Mouse (Mus musculus) intestine, postnatal 0 days (tissue): Measurements from ENCODE around the gene Stk35. TPM values are rescaled to one million over a fixed set of nuclear protein-coding genes. Genes with fewer than 3 reads are reported as not detected.

Source experiments
- ATAC-seq: fragments of 200-750 bp; cut with Nextera tagmentation; 2 replicates; pipeline ENCODE4 v1.8.0; 2017; ENCODE audit warnings: mild to moderate bottlenecking, moderate TSS enrichment, moderate library complexity
- H3K27ac ChIP-seq: fragments of 300-500 bp; sonication (generic); 2 replicates; pipeline ENCODE4 v1.5.1; 2014; ENCODE audit warnings: mild to moderate bottlenecking, low read depth, low read length, moderate library complexity
- H3K27me3 ChIP-seq: fragments of 300-500 bp; sonication (generic); replicated peaks from 2 replicates; pipeline ENCODE4 v1.6.1; 2014; ENCODE audit warnings: low read length, mixed read lengths; ENCODE audit not compliant: control insufficient read depth, insufficient read depth
- H3K36me3 ChIP-seq: fragments of 300-500 bp; sonication (generic); 2 replicates; pipeline ENCODE4 v1.6.1; 2014; ENCODE audit warnings: mild to moderate bottlenecking, moderate library complexity; ENCODE audit not compliant: control insufficient read depth, insufficient read depth
- H3K4me1 ChIP-seq: fragments of 300-500 bp; sonication (generic); replicated peaks from 2 replicates; pipeline ENCODE4 v1.6.1; 2014; ENCODE audit warnings: antibody characterized with exemption, low read length, mixed read lengths; ENCODE audit not compliant: control insufficient read depth, insufficient read depth
- H3K4me2 ChIP-seq: fragments of 300-500 bp; sonication (generic); replicated peaks from 2 replicates; pipeline ENCODE4 v1.6.1; 2014; ENCODE audit warnings: low read depth, mild to moderate bottlenecking, moderate library complexity
- H3K4me3 ChIP-seq: fragments of 300-500 bp; sonication (generic); 2 replicates; pipeline ENCODE4 v1.5.1; 2014; ENCODE audit warnings: low read depth, low read length
- H3K9ac ChIP-seq: fragments of 300-500 bp; sonication (generic); 2 replicates; pipeline ENCODE4 v1.6.1; 2014; ENCODE audit warnings: mild to moderate bottlenecking, low read depth, low read length
- H3K9me3 ChIP-seq: fragments of 300-500 bp; sonication (generic); 2 replicates; pipeline ENCODE4 v1.6.1; 2016; ENCODE audit warnings: mixed run types; ENCODE audit not compliant: control insufficient read depth
- CTCF ChIP-seq: sonication (generic); IDR thresholded peaks from 2 replicates; pipeline ENCODE4 v1.5.1; 2016; ENCODE audit warnings: low read depth, mild to moderate bottlenecking, control low read depth, antibody characterized with exemption, moderate library complexity
- WGBS: fragments of 180-500 bp; shearing (Covaris S2); extraction: QIAGEN DNeasy Blood & Tissue Kit; methylation state at CpG from one replicate; pipeline ENCODE4 v1.1.7; 2014; 5-methylcytosine and 5-hydroxymethylcytosine counted together
- polyA plus RNA-seq: library from polyadenylated mRNA; unstranded; fragments of >200 nt; fragmentation: Nextera tagmentation; extraction: Ambion mirVana; gene quantifications from 2 replicates; pipeline ENCODE4 v1.2.1, GENCODE M21; 2015

The Stk35 gene
- polyA plus RNA-seq, 1 experiment from 2014 or later = 5.0 TPM

DNA sequence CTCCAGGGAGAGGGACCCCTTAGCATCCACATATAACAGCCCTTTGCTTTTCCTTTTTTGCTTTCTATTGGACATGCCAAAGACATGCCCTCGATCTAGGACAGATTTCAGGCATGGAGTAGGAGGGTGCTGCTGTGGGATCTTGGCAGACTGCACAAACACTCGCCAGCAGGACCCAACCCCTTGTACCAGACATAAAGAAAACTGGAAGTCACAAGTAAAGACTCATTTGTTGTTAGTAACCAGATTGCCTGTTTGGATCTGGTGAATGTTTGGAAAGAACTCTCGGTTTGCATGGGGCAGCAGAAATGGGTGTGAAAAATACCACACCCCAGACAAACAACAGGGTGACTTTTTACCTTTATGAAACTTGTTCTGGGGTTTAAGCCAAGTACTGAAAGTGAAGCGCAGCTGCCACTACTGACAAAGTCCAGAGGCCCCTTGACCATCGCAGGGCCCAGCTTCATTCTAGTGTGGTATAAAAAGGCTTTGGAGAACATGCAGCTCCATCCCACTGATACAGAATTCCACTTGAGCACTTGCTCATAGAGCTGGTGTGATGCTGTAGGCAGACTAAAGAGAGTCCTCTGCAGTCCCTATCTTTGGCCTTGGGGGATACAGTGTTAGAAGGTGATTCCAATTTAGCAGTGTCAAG, 17.4 kb downstream of the Stk35 start:
- Histone ChIP-seq H3K36me3 (peaks cover 9% of the 10 kb centered on the region; the same call in 1 of the 2 replicates), H3K9ac (no peak overlapping the region), H3K9me3 (no peaks in the 10 kb centered on the region), H3K27me3 (no peaks in the 10 kb centered on the region), H3K4me1 (0 out of 2 replicates have a peak, but pooled peaks cover 6% of the 10 kb centered on the region), H3K27ac (no peak overlapping the region), H3K4me3 (no peak overlapping the region), H3K4me2 (no peak overlapping the region)
- TF ChIP-seq CTCF = no peak
- ATAC-seq = no peak
- WGBS = 61% methylated on average over 5 of the region's 5 CpGs

DNA sequence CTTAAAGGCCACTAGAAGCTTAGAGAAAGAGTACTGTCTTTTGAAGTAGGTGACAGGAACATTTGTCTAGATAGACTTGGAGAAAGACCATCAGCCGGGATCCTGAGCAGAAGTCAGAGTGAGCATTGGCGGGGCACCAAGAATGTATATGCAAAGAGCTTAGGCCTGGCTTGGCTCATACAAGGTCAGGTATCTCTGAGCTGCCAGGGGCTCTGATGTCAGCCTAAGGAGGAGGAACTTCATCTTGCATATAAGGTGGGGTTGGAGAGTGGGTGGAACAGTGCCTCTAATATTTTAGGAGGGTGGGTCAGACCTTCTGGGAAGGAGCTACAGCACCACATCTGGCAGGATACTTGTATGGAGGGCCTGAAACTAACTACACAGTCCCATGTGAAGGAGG, 18.6 kb downstream of the Stk35 start:
- Histone ChIP-seq H3K4me1 (0 out of 2 replicates have a peak, but pooled peaks cover 6% of the 10 kb centered on the region), H3K4me2 (no peak overlapping the region), H3K9me3 (no peaks in the 10 kb centered on the region), H3K27me3 (no peaks in the 10 kb centered on the region), H3K4me3 (no peak overlapping the region), H3K36me3 (peaks cover 9% of the 10 kb centered on the region; the same call in 1 of the 2 replicates), H3K27ac (0 out of 2 replicates have a peak overlapping the region, but pooled peaks have one; percentile 7), H3K9ac (no peak overlapping the region)
- no peak for ATAC-seq
- 65% methylated on average over 2 of the region's 2 CpGs for WGBS
- peak; percentile 10; the same call in 1 of the 2 replicates for TF ChIP-seq CTCF

DNA sequence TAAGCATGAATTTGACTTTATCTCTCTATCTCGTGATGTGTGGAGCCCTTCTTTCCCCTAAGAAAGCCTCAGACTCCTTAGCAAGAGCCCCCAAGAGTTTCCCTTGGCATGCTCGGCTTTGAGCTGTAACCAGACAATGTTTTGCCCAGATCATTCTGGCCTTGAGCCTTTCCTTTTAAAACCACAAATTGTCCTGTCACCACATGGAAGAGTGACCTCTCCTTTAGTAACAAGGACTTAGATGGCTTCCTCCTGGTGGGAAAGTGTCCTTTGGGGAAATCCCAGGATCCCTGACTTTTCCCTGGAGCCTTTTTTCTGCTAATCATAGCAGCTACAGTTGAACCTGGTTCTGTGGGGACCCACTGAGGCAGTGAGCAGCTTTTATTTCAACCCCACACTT, 19.2 kb downstream of the Stk35 start:
- Histone ChIP-seq H3K4me2 (no peak overlapping the region), H3K4me1 (0 out of 2 replicates have a peak, but pooled peaks cover 6% of the 10 kb centered on the region), H3K36me3 (peaks cover 9% of the 10 kb centered on the region; the same call in 1 of the 2 replicates), H3K27ac (peak overlapping the region; percentile 7; the same call in 1 of the 2 replicates), H3K27me3 (no peaks in the 10 kb centered on the region), H3K9ac (no peak overlapping the region), H3K9me3 (no peaks in the 10 kb centered on the region), H3K4me3 (no peak overlapping the region)
- no peak for ATAC-seq
- TF ChIP-seq CTCF = no peak
- 74% methylated on average over 2 of the region's 2 CpGs for WGBS

DNA sequence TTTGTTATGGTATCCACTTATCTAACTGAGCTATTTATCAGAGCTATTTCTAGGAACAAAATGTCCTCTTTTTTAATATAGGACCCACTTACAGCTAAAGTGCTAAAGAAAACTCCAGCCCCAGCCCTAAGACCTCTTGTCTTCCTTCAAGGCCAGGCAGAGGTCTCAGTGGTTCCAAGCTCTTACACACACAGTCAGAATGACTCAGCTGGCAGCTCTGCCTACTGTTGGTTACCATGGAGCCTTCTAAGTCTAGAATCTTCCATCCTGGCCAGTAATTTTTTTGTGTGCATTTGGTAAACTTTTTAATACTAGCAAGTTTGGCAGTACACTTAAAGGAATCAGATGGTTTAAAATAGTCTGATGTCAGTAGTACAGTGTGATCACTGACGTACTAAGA, 19.6 kb downstream of the Stk35 start:
- H3K27ac ChIP-seq = 0 out of 2 replicates have a peak overlapping the region, but pooled peaks have one; percentile 7
- H3K36me3 ChIP-seq = peaks cover 9% of the 10 kb centered on the region; the same call in 1 of the 2 replicates
- no peaks in the 10 kb centered on the region for H3K9me3 ChIP-seq
- H3K4me2 ChIP-seq = no peak overlapping the region
- no peak overlapping the region for H3K4me3 ChIP-seq
- 0 out of 2 replicates have a peak, but pooled peaks cover 6% of the 10 kb centered on the region for H3K4me1 ChIP-seq
- H3K9ac ChIP-seq = no peak overlapping the region
- ATAC-seq = no peak
- no peaks in the 10 kb centered on the region for H3K27me3 ChIP-seq
- WGBS = 85% methylated on average over 1 of the region's 1 CpGs
- no peak for TF ChIP-seq CTCF

DNA sequence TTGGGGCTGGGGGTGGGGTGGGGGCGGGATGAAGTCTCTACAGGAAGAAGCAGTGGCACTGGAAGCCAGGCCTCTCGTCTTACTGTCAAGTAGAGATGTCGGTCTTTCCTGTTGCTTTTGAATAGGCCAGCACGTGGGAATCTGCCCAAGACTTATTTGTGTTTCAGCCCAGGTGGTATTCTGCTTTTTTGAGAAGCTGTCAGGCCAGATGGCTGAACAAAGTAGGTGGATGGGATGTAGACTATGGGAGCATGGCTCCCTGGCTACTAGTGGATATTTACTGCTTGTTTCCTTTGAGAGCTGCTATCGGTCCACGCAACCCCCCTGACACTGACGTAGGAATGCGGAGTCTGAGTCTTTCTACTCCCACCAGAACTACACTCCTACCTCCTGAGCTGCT, 20.7 kb downstream of the Stk35 start:
- Histone ChIP-seq H3K4me1 (0 out of 2 replicates have a peak, but pooled peaks cover 6% of the 10 kb centered on the region), H3K27me3 (no peaks in the 10 kb centered on the region), H3K4me2 (no peak overlapping the region), H3K36me3 (peaks cover 2% of the 10 kb centered on the region; the same call in 1 of the 2 replicates), H3K9ac (no peak overlapping the region), H3K9me3 (no peaks in the 10 kb centered on the region), H3K4me3 (no peak overlapping the region), H3K27ac (no peak overlapping the region)
- 82% methylated on average over 8 of the region's 8 CpGs for WGBS
- no peak for ATAC-seq
- TF ChIP-seq CTCF = no peak

DNA sequence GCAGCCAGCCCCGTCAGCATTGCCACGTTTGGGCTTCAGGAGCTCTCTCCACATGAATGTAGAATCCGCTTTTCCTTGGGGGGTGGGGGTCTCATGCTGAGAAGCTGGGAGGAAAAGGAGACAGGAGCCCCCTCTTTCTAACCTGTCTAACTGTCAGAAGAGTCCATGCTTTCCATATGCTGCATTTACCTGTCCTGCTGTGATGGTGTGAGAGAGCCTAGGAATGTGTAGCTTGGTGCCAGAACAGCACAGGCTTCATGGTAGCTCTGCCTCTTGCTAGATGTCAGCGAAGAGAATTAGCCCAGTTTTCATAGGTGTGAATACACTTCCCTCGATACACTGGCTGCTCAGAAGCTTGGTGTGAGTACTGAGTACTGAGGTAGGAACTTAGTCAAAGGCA, 21.3 kb downstream of the Stk35 start:
- Histone ChIP-seq H3K4me2 (no peak overlapping the region), H3K4me3 (no peak overlapping the region), H3K9ac (no peak overlapping the region), H3K9me3 (no peaks in the 10 kb centered on the region), H3K27ac (no peak overlapping the region), H3K4me1 (0 out of 2 replicates have a peak, but pooled peaks cover 6% of the 10 kb centered on the region), H3K36me3 (no peaks in the 10 kb centered on the region), H3K27me3 (no peaks in the 10 kb centered on the region)
- TF ChIP-seq CTCF = no peak
- WGBS = 90% methylated on average over 5 of the region's 5 CpGs
- ATAC-seq = no peak
